Mouse (Mus musculus) heart, embryonic 16.5 days (tissue): ENCODE measurements around the gene Brf1. TPM values are rescaled to one million over a fixed set of nuclear protein-coding genes. Genes with fewer than 3 reads are reported as not detected.
A peak's percentile ranks its signal among the peaks of the same experiment; 100 is the strongest.

Experiments used
- ATAC-seq: fragments of 200-750 bp; cut with Nextera tagmentation; replicated peaks from 2 replicates; pipeline ENCODE4 v1.8.0; 2017; ENCODE audit warnings: moderate number of reproducible peaks; ENCODE audit not compliant: insufficient read depth, low FRiP score; ENCODE audit errors: extremely low read depth
- H3K27ac ChIP-seq: fragments of 300-500 bp; sonication (generic); 2 replicates; pipeline ENCODE4 v1.5.1; 2014; ENCODE audit warnings: mild to moderate bottlenecking, low read length, control low read depth, moderate library complexity
- H3K27me3 ChIP-seq: fragments of 300-500 bp; sonication (generic); 2 replicates; pipeline ENCODE4 v1.6.1; 2014; ENCODE audit warnings: low read length, mixed read lengths; ENCODE audit not compliant: control insufficient read depth, insufficient read depth
- H3K36me3 ChIP-seq: fragments of 300-500 bp; sonication (generic); 2 replicates; pipeline ENCODE4 v1.6.1; 2014; ENCODE audit not compliant: control insufficient read depth, insufficient read depth
- H3K4me1 ChIP-seq: fragments of 300-500 bp; sonication (generic); 2 replicates; pipeline ENCODE4 v1.6.1; 2014; ENCODE audit warnings: low read length, mixed read lengths; ENCODE audit not compliant: control insufficient read depth, insufficient read depth
- H3K4me2 ChIP-seq: fragments of 300-500 bp; sonication (generic); 2 replicates; pipeline ENCODE4 v1.6.1; 2014; ENCODE audit warnings: low read depth, mild to moderate bottlenecking, control low read depth, low read length
- H3K4me3 ChIP-seq: fragments of 300-500 bp; sonication (generic); 2 replicates; pipeline ENCODE4 v1.5.1; 2014; ENCODE audit warnings: mild to moderate bottlenecking, control low read depth, low read length
- H3K9ac ChIP-seq: fragments of 300-500 bp; sonication (generic); 2 replicates; pipeline ENCODE4 v1.6.1; 2014; ENCODE audit warnings: low read length, control low read depth
- H3K9me3 ChIP-seq: fragments of 300-500 bp; sonication (generic); replicated peaks from 2 replicates; pipeline ENCODE4 v1.6.1; 2016; ENCODE audit warnings: low read length; ENCODE audit not compliant: control insufficient read depth
- WGBS: fragments of 180-500 bp; shearing (Covaris S2); extraction: QIAGEN DNeasy Blood & Tissue Kit; methylation state at CpG from one replicate; pipeline ENCODE4 v1.1.7; 2014; 5-methylcytosine and 5-hydroxymethylcytosine counted together
- polyA plus RNA-seq: library from polyadenylated mRNA; unstranded; fragments of >200 nt; fragmentation: Nextera tagmentation; extraction: Ambion mirVana; gene quantifications from 2 replicates; pipeline ENCODE4 v1.2.1, GENCODE M21; 2015

Gene Brf1
- polyA plus RNA-seq, 1 experiment from 2014 or later, result 38.3 TPM

DNA sequence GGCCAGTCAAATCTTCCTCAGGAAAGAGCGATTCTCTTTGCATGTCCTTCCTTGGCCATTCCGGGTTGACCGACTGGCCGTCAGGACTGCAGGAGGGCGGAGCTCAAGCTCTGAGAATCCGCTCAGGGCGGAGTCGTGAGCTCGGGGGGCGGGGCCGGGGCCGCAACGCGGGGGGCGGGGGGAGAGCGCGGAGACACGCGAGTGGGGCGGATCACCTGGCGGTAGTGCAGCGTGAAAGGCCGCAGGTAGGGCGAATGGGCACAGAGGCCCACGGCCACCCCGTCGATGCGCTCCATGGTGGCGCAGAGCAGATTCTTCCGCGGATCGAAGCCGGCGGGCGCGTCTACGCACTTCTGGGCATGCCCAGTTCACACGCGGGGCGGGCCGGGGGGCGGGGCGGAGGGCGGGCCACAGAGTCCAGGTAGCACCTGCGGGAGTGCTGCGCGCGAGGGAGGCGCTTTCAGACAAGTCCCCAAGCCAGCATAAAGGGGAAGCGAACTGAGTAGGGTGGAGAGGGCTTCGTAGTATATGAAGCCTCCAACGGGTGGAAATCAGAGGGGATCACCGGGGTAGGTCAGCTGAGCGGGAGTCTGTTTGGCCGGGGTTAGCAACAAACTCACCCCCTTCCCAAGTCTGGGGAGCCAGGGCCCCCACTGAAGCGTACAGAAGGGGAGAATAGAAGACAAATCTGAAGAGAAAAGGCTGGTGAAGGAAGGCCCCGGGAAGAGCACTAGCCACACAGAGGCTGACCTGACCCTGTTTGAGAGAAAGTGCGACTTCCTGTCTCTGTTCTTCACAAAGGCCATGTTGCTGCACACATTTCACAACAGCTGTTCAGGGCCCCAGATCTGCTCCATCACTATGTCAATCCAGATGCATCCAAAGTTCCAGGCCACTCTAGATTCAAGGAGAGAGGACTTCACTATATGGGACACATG lies 58.5 kb downstream of the Brf1 start, which contains the start of gene Nudt14:
TSS of gene Nudt14 (minus strand) at position 349 of the 938 bp plus-strand sequence.
- H3K4me2 ChIP-seq, result peak within 1 kb of the TSS; percentile 89
- WGBS, result 2% methylated on average over 49 of the region's 58 CpGs
- peak within 1 kb of the TSS; percentile 85 for H3K9ac ChIP-seq
- no peaks in the 10 kb centered on the region for H3K36me3 ChIP-seq
- peak; percentile 77 for ATAC-seq
- H3K27me3 ChIP-seq, result no peaks in the 10 kb centered on the region
- peak within 1 kb of the TSS; percentile 80 for H3K4me3 ChIP-seq
- peak within 1 kb of the TSS; percentile 76 for H3K27ac ChIP-seq
- H3K4me1 ChIP-seq, result peaks cover 7% of the 10 kb centered on the region
- H3K9me3 ChIP-seq, result no peaks in the 10 kb centered on the region

DNA sequence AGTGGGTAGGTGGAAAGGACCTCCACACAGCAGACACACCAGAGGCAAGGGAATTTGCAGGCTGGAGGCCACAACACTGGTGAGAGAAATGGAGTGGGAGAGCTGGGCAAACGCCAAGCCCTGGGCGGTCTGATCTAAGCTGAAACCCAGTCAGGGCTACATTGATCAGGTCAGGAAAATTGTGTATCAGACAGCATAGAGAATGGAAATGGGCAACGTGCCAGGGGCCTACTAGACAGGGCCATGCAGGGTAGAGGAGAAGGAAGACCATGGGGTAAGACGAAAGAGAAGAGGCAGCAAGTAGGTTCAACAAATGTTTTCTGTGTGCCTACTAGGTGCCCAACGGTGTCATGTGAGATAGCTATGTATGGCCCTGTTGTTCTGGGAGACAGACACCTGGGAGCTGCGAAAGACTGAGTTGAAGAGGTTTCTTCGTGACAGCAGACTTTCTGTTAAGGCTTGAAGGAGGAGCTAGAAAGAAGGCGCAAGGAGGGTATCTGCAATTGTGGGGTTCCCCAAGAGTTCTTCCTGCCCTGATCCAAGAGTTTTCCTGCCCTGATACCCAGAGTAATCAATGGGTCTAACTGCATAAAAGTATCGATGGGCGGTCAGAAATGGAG lies 59.2 kb downstream of the Brf1 start:
- Histone ChIP-seq H3K4me2 (peak overlapping the region; percentile 89), H3K4me3 (peak overlapping the region; percentile 80), H3K9ac (peak overlapping the region; percentile 85), H3K36me3 (no peaks in the 10 kb centered on the region), H3K27ac (peak overlapping the region; percentile 76), H3K4me1 (peaks cover 7% of the 10 kb centered on the region), H3K9me3 (no peaks in the 10 kb centered on the region), H3K27me3 (no peaks in the 10 kb centered on the region)
- 36% methylated on average over 10 of the region's 10 CpGs for WGBS
- ATAC-seq, result no peak

DNA sequence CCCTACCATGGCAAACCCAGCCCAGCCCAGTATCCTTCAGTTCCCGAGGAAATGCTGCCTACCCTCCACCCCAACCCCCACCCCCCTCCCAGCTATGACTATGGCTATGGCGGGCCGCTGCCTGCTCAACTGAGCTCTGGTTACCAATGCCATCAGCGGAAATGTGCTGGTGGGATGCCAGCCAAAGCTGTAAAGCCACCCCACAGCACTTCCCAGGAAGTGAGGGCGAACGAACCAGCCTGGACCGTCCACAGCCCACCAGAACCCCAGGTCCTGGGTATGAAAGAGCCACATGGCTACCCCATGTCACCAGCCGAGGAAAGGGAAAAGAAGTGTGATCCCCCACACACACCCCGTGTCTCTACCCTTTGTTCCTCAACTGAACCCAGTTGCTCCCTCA lies 59.8 kb downstream of the Brf1 start:
- H3K4me2 ChIP-seq, result no peak overlapping the region
- ATAC-seq, result no peak
- WGBS, result 78% methylated on average over 9 of the region's 9 CpGs

DNA sequence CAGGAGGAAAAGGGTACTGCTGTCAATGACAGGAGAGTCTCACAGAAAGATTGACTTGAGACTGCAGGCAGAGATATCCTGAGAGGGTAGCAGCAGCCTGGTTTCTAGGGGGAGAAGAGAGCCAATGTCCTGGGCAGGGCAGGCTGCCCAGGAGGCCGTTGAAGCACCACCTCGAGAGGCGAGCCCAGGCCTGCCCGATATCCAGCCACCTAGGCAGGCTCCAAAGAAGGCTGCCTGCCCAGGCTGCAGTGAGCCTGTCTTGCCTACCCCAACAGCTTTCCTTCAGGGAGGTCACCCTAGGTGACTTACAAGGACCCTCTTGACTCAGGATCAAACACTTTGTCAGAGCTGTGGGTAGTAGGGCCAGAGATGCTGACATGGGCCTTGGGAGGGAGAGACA lies 60.3 kb downstream of the Brf1 start:
- H3K36me3 ChIP-seq, result no peaks in the 10 kb centered on the region
- H3K9me3 ChIP-seq, result no peaks in the 10 kb centered on the region
- H3K4me2 ChIP-seq, result no peak overlapping the region

More for the DNA sequence above, 59.8 kb downstream of the Brf1 start:
- no peak overlapping the region for H3K4me3 ChIP-seq
- H3K27ac ChIP-seq, result no peak overlapping the region
- H3K27me3 ChIP-seq, result no peaks in the 10 kb centered on the region
- peaks cover 7% of the 10 kb centered on the region for H3K4me1 ChIP-seq
- no peaks in the 10 kb centered on the region for H3K9me3 ChIP-seq
- H3K9ac ChIP-seq, result no peak overlapping the region
- no peaks in the 10 kb centered on the region for H3K36me3 ChIP-seq

DNA sequence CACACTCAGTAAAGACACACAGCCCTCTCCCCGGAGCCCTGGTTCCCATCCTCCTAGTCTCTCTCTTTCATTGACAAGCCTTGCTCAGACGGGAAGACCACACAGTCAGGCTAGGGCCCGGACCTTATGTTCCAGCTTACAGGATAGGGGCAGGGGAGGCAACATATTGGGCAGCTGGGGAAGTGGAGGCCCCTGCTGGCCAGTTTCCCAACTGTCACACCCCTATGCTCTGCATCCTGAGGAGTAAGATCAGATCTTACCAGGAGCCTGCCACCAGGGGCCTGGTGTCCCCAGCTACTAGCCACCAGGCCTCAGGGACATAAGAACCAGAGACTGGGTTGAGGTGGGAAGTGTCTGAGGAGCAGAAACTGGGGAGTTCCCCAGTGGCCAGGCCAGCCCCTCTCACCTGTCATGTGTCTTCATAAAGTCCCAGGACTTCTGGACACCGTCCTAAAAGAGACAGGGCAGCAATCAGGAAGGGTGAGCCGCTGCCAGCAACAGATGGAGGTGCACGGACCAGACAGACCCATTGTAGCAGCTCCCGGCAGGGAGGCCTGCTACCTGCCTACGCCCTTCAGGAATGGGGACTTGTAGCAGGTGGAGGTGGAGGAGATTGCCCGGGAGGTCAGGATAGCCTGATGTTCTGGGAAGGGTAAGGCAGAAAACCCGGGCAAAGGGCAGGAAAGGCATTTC lies 61.5 kb downstream of the Brf1 start:
- Histone ChIP-seq H3K27ac (no peak overlapping the region), H3K9ac (no peak overlapping the region), H3K4me2 (no peak overlapping the region), H3K27me3 (no peaks in the 10 kb centered on the region; the same call in 1 of the 2 replicates), H3K4me3 (no peak overlapping the region), H3K9me3 (no peaks in the 10 kb centered on the region), H3K36me3 (no peaks in the 10 kb centered on the region), H3K4me1 (peaks cover 7% of the 10 kb centered on the region)
- ATAC-seq, result no peak
- 64% methylated on average over 10 of the region's 10 CpGs for WGBS

More for the DNA sequence above, 60.3 kb downstream of the Brf1 start:
- peaks cover 7% of the 10 kb centered on the region for H3K4me1 ChIP-seq
- no peak overlapping the region for H3K9ac ChIP-seq
- H3K27me3 ChIP-seq, result no peaks in the 10 kb centered on the region
- no peak overlapping the region for H3K27ac ChIP-seq
- 64% methylated on average over 4 of the region's 4 CpGs for WGBS
- no peak overlapping the region for H3K4me3 ChIP-seq
- ATAC-seq, result no peak

DNA sequence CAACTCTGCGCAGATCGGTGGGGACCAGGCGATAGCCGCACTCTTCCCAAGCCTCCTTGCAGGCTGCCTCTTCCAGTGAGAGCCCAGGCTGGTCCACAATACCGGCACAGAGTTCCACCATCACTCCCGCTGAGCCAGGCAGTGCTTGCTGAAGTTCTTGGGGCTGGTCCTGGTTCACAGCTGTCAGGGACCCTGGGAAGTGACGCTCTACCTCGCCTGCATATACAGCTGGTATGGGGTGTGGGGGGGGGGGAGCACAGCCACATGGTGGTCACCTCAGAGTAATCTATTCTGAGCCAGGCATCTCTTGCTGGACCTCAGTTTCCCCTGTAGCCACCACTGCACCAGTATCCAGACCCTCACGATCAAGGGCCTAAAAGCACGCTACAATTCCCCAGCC lies 62.1 kb downstream of the Brf1 start:
- H3K4me3 ChIP-seq, result no peak overlapping the region
- no peaks in the 10 kb centered on the region for H3K36me3 ChIP-seq
- WGBS, result 72% methylated on average over 10 of the region's 10 CpGs
- peaks cover 7% of the 10 kb centered on the region for H3K4me1 ChIP-seq
- H3K27me3 ChIP-seq, result no peaks in the 10 kb centered on the region; the same call in 1 of the 2 replicates
- H3K9me3 ChIP-seq, result no peaks in the 10 kb centered on the region
- H3K4me2 ChIP-seq, result no peak overlapping the region
- no peak overlapping the region for H3K27ac ChIP-seq
- no peak overlapping the region for H3K9ac ChIP-seq
- ATAC-seq, result no peak

DNA sequence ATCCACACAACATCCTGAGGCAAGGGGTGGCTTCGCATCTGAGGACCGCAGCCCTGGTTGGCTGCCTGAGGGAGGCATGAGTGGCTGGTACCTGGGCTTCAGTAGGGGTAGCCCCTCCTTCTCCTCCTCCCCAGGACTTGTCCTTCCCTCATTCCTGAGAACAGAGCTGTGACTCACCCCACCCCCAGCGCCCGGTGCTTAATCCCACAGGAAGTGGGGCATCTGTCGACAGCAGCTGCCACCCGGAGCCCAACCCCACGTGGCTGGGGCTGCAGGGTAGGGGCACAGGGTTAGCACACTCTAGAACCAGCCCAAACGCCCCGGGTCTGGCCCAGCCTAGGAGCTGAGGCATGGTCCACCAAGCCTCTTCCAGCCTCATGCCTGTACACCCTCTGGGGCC lies 62.6 kb downstream of the Brf1 start:
- Histone ChIP-seq H3K36me3 (no peaks in the 10 kb centered on the region), H3K9ac (0 out of 2 replicates have a peak overlapping the region, but pooled peaks have one; percentile 30), H3K4me3 (no peak overlapping the region), H3K27ac (no peak overlapping the region), H3K27me3 (no peaks in the 10 kb centered on the region; the same call in 1 of the 2 replicates), H3K4me2 (no peak overlapping the region), H3K4me1 (peaks cover 8% of the 10 kb centered on the region), H3K9me3 (no peaks in the 10 kb centered on the region)
- WGBS, result 42% methylated on average over 9 of the region's 9 CpGs
- no peak for ATAC-seq

DNA sequence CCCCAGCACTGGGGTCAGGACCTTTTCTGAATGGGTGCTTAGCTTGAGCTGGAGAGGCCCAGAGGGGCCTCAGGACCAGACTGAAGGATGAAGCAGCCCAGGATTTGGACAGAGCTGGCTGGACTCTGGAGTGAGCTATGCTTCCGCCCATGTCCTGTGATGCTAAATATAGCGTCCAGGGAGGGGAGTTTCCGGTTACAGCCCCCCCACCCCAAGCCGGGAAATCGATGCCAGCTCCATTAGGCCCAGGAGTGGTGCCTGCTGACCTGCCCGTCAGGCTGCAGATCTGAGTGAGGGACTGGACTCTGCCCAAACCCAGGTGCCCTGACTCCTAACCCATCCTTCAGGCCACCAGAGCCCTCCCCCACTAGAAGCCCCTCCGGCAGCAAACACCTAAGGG lies 67.9 kb downstream of the Brf1 start:
- H3K27me3 ChIP-seq, result peaks cover 26% of the 10 kb centered on the region
- 24% methylated on average over 7 of the region's 7 CpGs for WGBS
- no peak overlapping the region for H3K4me3 ChIP-seq
- no peak overlapping the region for H3K4me2 ChIP-seq
- no peaks in the 10 kb centered on the region for H3K9me3 ChIP-seq
- H3K36me3 ChIP-seq, result no peaks in the 10 kb centered on the region
- no peak overlapping the region for H3K27ac ChIP-seq
- no peak overlapping the region for H3K9ac ChIP-seq
- peaks cover 18% of the 10 kb centered on the region for H3K4me1 ChIP-seq
- ATAC-seq, result no peak
